Mouse (Mus musculus): Measurements from ENCODE around the gene Erc2. TPM values are rescaled to one million over a fixed set of nuclear protein-coding genes. Genes with fewer than 3 reads are reported as not detected.

Gene Erc2
- polyA plus RNA-seq, 1 experiment from 2014 or later, result 69.7 TPM

GRCm38 (mm10) chr14:28418497-28418896, 796.3 kb downstream of the Erc2 start:
- 76% methylated on average over 4 of the region's 4 CpGs for WGBS

GRCm38 (mm10) chr14:28419188-28419587, 797.0 kb downstream of the Erc2 start:
- peak; percentile 58; the same call in 1 of the 2 replicates for ATAC-seq (replicated peaks)
- Histone ChIP-seq H3K27ac (replicated peaks) (peak overlapping the region; percentile 26; the same call in 1 of the 2 replicates), H3K4me2 (replicated peaks) (no peak overlapping the region), H3K27me3 (no peaks in the 10 kb centered on the region), H3K36me3 (no peaks in the 10 kb centered on the region), H3K4me1 (peaks cover 20% of the 10 kb centered on the region), H3K9me3 (no peaks in the 10 kb centered on the region), H3K4me3 (no peak overlapping the region), H3K9ac (replicated peaks) (no peak overlapping the region)
- 39% methylated on average over 9 of the region's 9 CpGs for WGBS

More at GRCm38 (mm10) chr14:28418497-28418896, 796.3 kb downstream of the Erc2 start:
- peaks cover 20% of the 10 kb centered on the region for H3K4me1 ChIP-seq
- H3K9ac ChIP-seq (replicated peaks), result no peak overlapping the region
- no peak for ATAC-seq (replicated peaks)
- no peaks in the 10 kb centered on the region for H3K27me3 ChIP-seq
- H3K4me2 ChIP-seq (replicated peaks), result no peak overlapping the region
- no peak overlapping the region for H3K27ac ChIP-seq (replicated peaks)
- no peak overlapping the region for H3K4me3 ChIP-seq
- no peaks in the 10 kb centered on the region for H3K36me3 ChIP-seq
- H3K9me3 ChIP-seq, result no peaks in the 10 kb centered on the region

GRCm38 (mm10) chr14:28420596-28420995, 798.4 kb downstream of the Erc2 start:
- Histone ChIP-seq H3K9me3 (no peaks in the 10 kb centered on the region), H3K27ac (replicated peaks) (no peak overlapping the region), H3K27me3 (no peaks in the 10 kb centered on the region), H3K9ac (replicated peaks) (no peak overlapping the region), H3K4me1 (peaks cover 20% of the 10 kb centered on the region), H3K36me3 (no peaks in the 10 kb centered on the region), H3K4me3 (no peak overlapping the region), H3K4me2 (replicated peaks) (no peak overlapping the region)
- no peak for ATAC-seq (replicated peaks)
- WGBS, result 89% methylated on average over 11 of the region's 11 CpGs

GRCm38 (mm10) chr14:28426610-28427009, 804.4 kb downstream of the Erc2 start:
- Histone ChIP-seq H3K9me3 (no peaks in the 10 kb centered on the region), H3K27me3 (no peaks in the 10 kb centered on the region), H3K36me3 (no peaks in the 10 kb centered on the region), H3K4me1 (no peaks in the 10 kb centered on the region), H3K9ac (replicated peaks) (no peak overlapping the region), H3K4me2 (replicated peaks) (no peak overlapping the region), H3K4me3 (no peak overlapping the region), H3K27ac (replicated peaks) (no peak overlapping the region)
- ATAC-seq (replicated peaks), result no peak
- 83% methylated on average over 2 of the region's 2 CpGs for WGBS

DNA sequence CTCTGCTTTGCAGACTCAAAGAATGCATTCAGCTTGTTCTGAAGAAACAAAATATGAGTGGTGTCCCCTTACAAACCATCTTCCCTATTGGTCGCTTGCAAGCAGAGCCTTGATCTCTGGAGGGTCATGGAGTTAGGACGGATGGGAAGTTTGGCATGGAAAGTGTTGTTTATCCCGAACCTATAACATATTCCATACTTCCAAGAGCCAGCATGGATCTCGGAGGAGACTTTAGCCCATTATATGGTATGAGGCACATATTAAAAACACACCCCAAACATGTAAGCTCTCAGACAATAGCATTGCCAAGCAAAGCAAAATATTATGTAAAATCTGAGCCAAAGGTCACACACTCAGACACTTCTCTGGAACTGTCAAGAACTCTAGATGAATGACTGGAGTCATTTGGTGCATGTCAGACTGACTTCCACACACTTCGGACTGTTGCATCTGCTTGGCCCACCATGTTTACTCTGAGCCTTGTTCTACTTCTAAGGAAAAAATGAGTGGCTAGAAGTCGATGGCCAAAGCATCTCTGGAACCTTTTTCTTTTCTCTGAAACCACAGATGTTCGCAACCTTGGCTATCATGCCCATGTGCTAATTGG, 809.6 kb downstream of the Erc2 start:
- Histone ChIP-seq H3K4me3 (no peak overlapping the region), H3K9ac (replicated peaks) (no peak overlapping the region), H3K4me1 (no peaks in the 10 kb centered on the region), H3K27ac (replicated peaks) (no peak overlapping the region), H3K9me3 (no peaks in the 10 kb centered on the region), H3K27me3 (no peaks in the 10 kb centered on the region), H3K36me3 (no peaks in the 10 kb centered on the region), H3K4me2 (replicated peaks) (no peak overlapping the region)
- ATAC-seq (replicated peaks), result no peak
- 86% methylated on average over 7 of the region's 7 CpGs for WGBS

- Histone ChIP-seq H3K4me2 (replicated peaks) (no peak overlapping the region), H3K4me3 (no peak overlapping the region), H3K27me3 (no peaks in the 10 kb centered on the region), H3K36me3 (no peaks in the 10 kb centered on the region), H3K9me3 (no peaks in the 10 kb centered on the region), H3K27ac (replicated peaks) (no peak overlapping the region), H3K9ac (replicated peaks) (no peak overlapping the region), H3K4me1 (no peaks in the 10 kb centered on the region)
- ATAC-seq (replicated peaks), result no peak
- 81% methylated on average over 7 of the region's 7 CpGs for WGBS
These were observed 812.8 kb downstream of the Erc2 start for GRCm38 (mm10) chr14:28434996-28435395.

DNA sequence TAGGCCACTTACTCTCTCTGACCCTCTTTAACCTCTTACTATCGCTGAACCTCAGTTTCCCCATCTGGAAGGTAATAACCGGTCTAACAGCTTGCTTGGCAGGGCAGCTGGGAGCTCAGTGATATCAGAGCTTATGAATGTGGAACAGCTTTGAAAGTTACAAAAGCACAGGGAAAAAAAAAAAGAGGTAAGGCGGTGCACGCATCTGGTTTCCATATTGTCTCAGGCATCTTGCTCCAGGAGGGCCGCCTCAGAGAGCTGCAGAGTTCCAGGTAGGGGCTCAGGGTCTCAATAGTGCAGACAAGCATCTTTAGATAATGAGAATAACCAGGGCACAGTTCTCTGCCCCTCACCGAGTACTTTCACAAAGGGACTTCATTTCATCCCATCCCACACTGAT, 816.9 kb downstream of the Erc2 start:
- no peaks in the 10 kb centered on the region for H3K27me3 ChIP-seq
- no peaks in the 10 kb centered on the region for H3K9me3 ChIP-seq
- no peak overlapping the region for H3K27ac ChIP-seq (replicated peaks)
- H3K4me3 ChIP-seq, result no peak overlapping the region
- no peaks in the 10 kb centered on the region for H3K4me1 ChIP-seq
- no peak for ATAC-seq (replicated peaks)
- H3K36me3 ChIP-seq, result no peaks in the 10 kb centered on the region
- H3K9ac ChIP-seq (replicated peaks), result no peak overlapping the region
- H3K4me2 ChIP-seq (replicated peaks), result no peak overlapping the region
- WGBS, result 82% methylated on average over 6 of the region's 6 CpGs

GRCm38 (mm10) chr14:28441240-28441967, 819.2 kb downstream of the Erc2 start:
- no peaks in the 10 kb centered on the region for H3K27me3 ChIP-seq
- no peaks in the 10 kb centered on the region for H3K4me1 ChIP-seq
- H3K4me3 ChIP-seq, result no peak overlapping the region
- H3K9ac ChIP-seq (replicated peaks), result no peak overlapping the region
- no peak overlapping the region for H3K4me2 ChIP-seq (replicated peaks)
- no peaks in the 10 kb centered on the region for H3K9me3 ChIP-seq
- H3K36me3 ChIP-seq, result no peaks in the 10 kb centered on the region
- 21% methylated on average over 14 of the region's 14 CpGs for WGBS
- H3K27ac ChIP-seq (replicated peaks), result no peak overlapping the region
- ATAC-seq (replicated peaks), result no peak

DNA sequence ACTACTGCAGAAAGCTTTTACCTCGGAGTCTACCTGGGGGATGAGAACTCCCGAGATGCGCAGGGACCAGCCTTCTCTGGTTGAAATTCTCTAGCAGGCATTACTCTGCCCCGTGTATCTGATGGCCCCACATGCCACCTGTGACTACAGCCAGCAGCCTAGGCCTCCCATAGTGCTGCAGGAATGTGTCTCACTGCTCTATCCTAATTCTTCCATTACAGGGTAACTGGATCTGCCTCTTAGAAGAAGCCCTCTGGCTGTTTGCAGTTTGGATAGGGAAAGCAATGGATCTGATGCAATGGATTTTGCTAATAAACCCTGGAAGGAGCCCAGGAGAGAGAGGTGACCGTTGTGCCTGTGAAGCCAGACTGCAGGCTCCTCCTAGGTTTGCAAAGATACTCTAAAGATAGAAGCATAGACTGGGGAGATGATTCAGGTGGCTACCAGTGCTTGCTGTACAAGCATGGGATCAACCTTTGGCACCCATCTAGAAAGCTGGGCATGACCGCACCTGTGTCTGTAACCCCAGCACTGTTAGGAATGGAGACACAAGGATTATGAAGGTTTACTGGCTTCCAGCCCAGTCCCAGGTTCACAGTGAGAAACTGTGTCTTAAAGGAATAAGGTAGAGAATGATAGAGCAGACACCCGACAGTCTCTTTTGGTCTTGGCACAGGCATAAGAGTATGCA, 821.2 kb downstream of the Erc2 start:
- no peaks in the 10 kb centered on the region for H3K9me3 ChIP-seq
- H3K9ac ChIP-seq (replicated peaks), result no peak overlapping the region
- no peaks in the 10 kb centered on the region for H3K27me3 ChIP-seq
- no peak overlapping the region for H3K4me2 ChIP-seq (replicated peaks)
- no peak overlapping the region for H3K4me3 ChIP-seq
- no peak overlapping the region for H3K27ac ChIP-seq (replicated peaks)
- H3K4me1 ChIP-seq, result no peaks in the 10 kb centered on the region
- 81% methylated on average over 7 of the region's 7 CpGs for WGBS
- ATAC-seq (replicated peaks), result no peak
- no peaks in the 10 kb centered on the region for H3K36me3 ChIP-seq

- Histone ChIP-seq H3K4me3 (no peak overlapping the region), H3K4me1 (peaks cover 2% of the 10 kb centered on the region; the same call in 1 of the 2 replicates), H3K36me3 (no peaks in the 10 kb centered on the region), H3K9me3 (no peaks in the 10 kb centered on the region), H3K9ac (replicated peaks) (no peak overlapping the region), H3K27me3 (no peaks in the 10 kb centered on the region), H3K27ac (replicated peaks) (no peak overlapping the region), H3K4me2 (replicated peaks) (no peak overlapping the region)
- WGBS, result 81% methylated on average over 6 of the region's 6 CpGs
- no peak for ATAC-seq (replicated peaks)
These were observed 823.5 kb downstream of the Erc2 start for GRCm38 (mm10) chr14:28445737-28446136.

- no peaks in the 10 kb centered on the region for H3K36me3 ChIP-seq
- no peak overlapping the region for H3K27ac ChIP-seq (replicated peaks)
- 59% methylated on average over 9 of the region's 9 CpGs for WGBS
- ATAC-seq (replicated peaks), result no peak
- H3K4me2 ChIP-seq (replicated peaks), result no peak overlapping the region
- no peak overlapping the region for H3K9ac ChIP-seq (replicated peaks)
- H3K4me3 ChIP-seq, result no peak overlapping the region
- peaks cover 5% of the 10 kb centered on the region; the same call in 1 of the 2 replicates for H3K4me1 ChIP-seq
- H3K27me3 ChIP-seq, result no peaks in the 10 kb centered on the region
- no peaks in the 10 kb centered on the region for H3K9me3 ChIP-seq
These were observed 829.5 kb downstream of the Erc2 start for GRCm38 (mm10) chr14:28451771-28452170.

- H3K4me1 ChIP-seq, result no peaks in the 10 kb centered on the region
- H3K9me3 ChIP-seq, result no peaks in the 10 kb centered on the region
- no peak overlapping the region for H3K9ac ChIP-seq (replicated peaks)
- no peak overlapping the region for H3K27ac ChIP-seq (replicated peaks)
- H3K4me2 ChIP-seq (replicated peaks), result no peak overlapping the region
- ATAC-seq (replicated peaks), result no peak
- no peaks in the 10 kb centered on the region for H3K27me3 ChIP-seq
- 53% methylated on average over 7 of the region's 7 CpGs for WGBS
- no peaks in the 10 kb centered on the region for H3K36me3 ChIP-seq
- no peak overlapping the region for H3K4me3 ChIP-seq
These were observed 834.3 kb downstream of the Erc2 start for GRCm38 (mm10) chr14:28456372-28457076.

Data from forebrain, embryonic 15.5 days (tissue).